Mouse (Mus musculus): ENCODE results near the gene Uts2r.

Uts2r gene

DNA sequence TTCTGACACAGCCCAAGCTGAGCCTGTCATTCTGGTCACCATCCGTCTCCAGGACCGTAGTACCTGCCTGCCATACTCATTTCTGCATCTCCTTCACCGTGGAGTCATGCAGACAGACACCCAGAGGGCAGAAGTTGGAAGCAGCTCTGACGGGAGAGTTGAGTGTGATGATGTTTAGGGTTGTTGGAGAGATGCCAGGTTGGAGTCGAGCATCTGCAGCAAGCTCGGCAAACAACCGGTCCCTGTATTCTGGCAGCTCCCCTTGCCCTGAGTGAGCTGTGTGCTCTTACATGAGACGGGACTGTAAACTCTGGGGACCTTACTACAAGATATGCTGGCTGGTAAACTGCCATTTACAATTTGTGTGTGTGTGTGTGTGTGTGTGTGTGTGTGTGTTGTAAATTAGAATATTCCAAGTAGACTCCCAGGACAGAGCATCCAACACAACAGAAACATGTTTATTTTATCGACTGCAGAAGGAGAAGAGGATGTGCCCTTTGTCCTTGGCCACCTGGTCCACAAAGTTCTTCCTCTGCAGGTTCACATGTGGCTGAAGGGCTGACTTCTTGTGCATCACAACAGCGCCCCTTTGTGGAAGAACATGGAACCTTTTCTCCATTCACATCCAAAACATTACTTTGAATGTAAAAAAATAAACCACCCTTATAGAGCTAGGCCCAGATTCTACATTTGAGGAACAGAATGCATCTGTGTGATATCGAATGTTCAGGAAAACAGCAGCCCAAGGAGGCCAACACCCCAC is 41.5 kb downstream of the Uts2r start:
- TF ChIP-seq POU5F1 (IDR thresholded peaks at IDR 0.05; ENCODE audit: borderline replicate concordance, low read length) (no peak), CTCF (conservative IDR thresholded peaks at IDR 0.05; ENCODE audit: low read length) (peak; percentile 81)
- no peak overlapping the region for H3K4me3 ChIP-seq (replicated peaks; ENCODE audit: low read length)

DNA sequence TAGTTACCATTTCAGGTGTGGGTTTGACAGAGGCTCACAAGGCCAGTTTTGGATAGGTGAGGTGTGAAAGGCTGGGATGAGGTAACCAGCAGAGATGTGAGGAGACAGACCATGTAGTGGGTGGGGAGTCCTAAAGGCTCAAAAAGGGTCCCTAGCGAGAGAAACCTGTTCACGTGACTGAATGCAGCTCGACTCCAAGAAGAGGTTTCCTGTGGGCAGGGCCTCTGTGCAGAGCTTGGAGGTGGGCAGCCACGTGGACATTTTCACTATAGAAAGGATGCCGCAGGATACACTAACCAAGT is 43.7 kb downstream of the Uts2r start:
- no peaks in the 10 kb centered on the region for H3K9me3 ChIP-seq (ENCODE audit: low read length)
- no peaks in the 10 kb centered on the region for H3K27me3 ChIP-seq (ENCODE audit: insufficient read depth, low read length)
- peaks cover 17% of the 10 kb centered on the region for H3K4me1 ChIP-seq (replicated peaks; ENCODE audit: low read depth, low read length)
- peaks cover 14% of the 10 kb centered on the region for H3K36me3 ChIP-seq (ENCODE audit: insufficient read depth, low read length)
- no peak for TF ChIP-seq NANOG (IDR thresholded peaks at IDR 0.05; ENCODE audit: borderline replicate concordance, low read length)
- no peak for TF ChIP-seq POU5F1 (IDR thresholded peaks at IDR 0.05; ENCODE audit: borderline replicate concordance, low read length)
- TF ChIP-seq CTCF (conservative IDR thresholded peaks at IDR 0.05; ENCODE audit: low read length) = no peak
- H3K4me3 ChIP-seq (replicated peaks; ENCODE audit: low read length) = peak overlapping the region; percentile 94

More for the DNA sequence above, 41.5 kb downstream of the Uts2r start:
- Histone ChIP-seq H3K27me3 (ENCODE audit: insufficient read depth, low read length) (no peaks in the 10 kb centered on the region), H3K36me3 (ENCODE audit: insufficient read depth, low read length) (no peaks in the 10 kb centered on the region), H3K4me1 (replicated peaks; ENCODE audit: low read depth, low read length) (peaks cover 17% of the 10 kb centered on the region), H3K9me3 (ENCODE audit: low read length) (no peaks in the 10 kb centered on the region)

DNA sequence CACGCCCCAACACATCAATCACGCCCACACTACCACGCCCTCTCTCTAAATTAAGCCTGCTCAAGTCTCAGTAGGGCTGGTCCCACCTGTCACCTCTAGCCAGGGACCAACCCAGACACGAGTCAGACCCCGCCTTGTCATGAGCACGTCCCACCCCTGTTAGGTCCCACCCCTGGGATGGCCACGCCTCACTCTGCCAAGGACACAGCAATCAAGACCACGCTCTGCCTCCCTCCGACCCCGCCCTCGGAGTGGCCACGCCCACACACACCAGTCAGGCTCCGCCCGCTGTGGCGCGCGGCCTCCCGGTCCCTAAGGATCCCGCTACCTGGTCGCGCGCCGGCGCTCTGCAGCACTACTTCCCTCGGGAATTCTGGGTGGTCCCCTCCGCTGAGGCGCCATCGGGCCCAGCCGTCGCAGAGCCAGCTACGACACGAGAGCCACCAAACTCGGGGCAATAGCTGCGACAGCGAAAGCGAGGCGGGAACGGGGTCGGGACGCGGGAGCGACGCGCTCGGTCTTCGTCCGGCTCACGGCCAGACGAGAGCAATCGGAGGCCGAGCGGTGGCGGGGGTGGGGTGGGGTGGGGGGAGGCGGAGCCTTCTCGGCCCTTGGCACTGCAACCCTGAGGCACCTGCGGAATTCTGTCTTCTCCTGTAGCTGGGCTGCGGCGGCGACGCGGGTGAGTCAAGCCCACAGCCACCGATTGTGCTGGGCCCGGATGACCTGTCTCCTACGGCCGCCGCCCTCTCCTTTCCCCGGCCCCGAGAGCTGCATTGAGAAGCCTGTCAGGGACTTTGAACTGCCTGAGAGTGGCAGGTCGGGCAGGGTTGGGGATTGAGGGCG is 44.3 kb downstream of the Uts2r start, which contains the start of the genes Hexdc and Ogfod3:
TSS of gene Hexdc (plus strand) at position 273 of the 846 bp plus-strand sequence.
TSS of gene Ogfod3 (minus strand) at position 551 of the 846 bp plus-strand sequence.
- peaks cover 17% of the 10 kb centered on the region for H3K4me1 ChIP-seq (replicated peaks; ENCODE audit: low read depth, low read length)
- peaks cover 17% of the 10 kb centered on the region for H3K36me3 ChIP-seq (ENCODE audit: insufficient read depth, low read length)
- H3K9me3 ChIP-seq (ENCODE audit: low read length) = no peaks in the 10 kb centered on the region
- peak within 1 kb of the TSS; percentile 94 for H3K4me3 ChIP-seq (replicated peaks; ENCODE audit: low read length)
- no peaks in the 10 kb centered on the region for H3K27me3 ChIP-seq (ENCODE audit: insufficient read depth, low read length)
- TF ChIP-seq CTCF (conservative IDR thresholded peaks at IDR 0.05; ENCODE audit: low read length) (no peak), NANOG (IDR thresholded peaks at IDR 0.05; ENCODE audit: borderline replicate concordance, low read length) (no peak), POU5F1 (IDR thresholded peaks at IDR 0.05; ENCODE audit: borderline replicate concordance, low read length) (no peak)

All from E14TG2a.4 (cell line).